ENCODE assay signal across 20 mouse cellular contexts in genomic region chr17:67233063-67233462, GRCm38 (mm10).
DNase-seq lines count a peak whose midpoint lies in the region; ATAC-seq and TF ChIP-seq lines count a peak whose summit lies in the region.
"Had no signal": no experiment of that assay in that cellular context is flagged by ENCODE, and none has a peak within 500 bp of the region (broad histone marks: within the 10 kb centered on the region; RNA-seq: fewer than 3 reads in every experiment).

No protein-coding gene starts in this region.

- peak; percentile 31 for DNase-seq in adrenal gland, adult 2 months
- DNase-seq in adrenal gland, adult 18-20 months (ENCODE audit: low spot score in 2 of 2), result no peak
- no peak for DNase-seq in lung, postnatal 0 days (ENCODE audit: low spot score)
- no peak for DNase-seq in lung, postnatal 10 days
- no peak for DNase-seq in layer of hippocampus, adult 9-11 months
- DNase-seq in thymus, adult 2 months, result no peak
- DNase-seq: adrenal gland, adult 8-10 months; cerebellum, adult 11 months; cerebellum, adult 8-10 months; cerebellum, postnatal 14 days; embryo, embryonic 11 days; heart, adult 18-20 months; heart, postnatal 10 days; heart, postnatal 4 days had no signal

- H3K4me2 ChIP-seq in lung, postnatal 0 days (replicated peaks; ENCODE audit: low read depth, low read length), result no peak overlapping the region
- H3K4me2 ChIP-seq: embryonic facial prominence, embryonic 15.5 days; forebrain, embryonic 15.5 days; hindbrain, embryonic 12.5 days; intestine, embryonic 15.5 days had no signal

- ATAC-seq in lung, postnatal 0 days, result peak; percentile 33; the same call in 1 of the 2 replicates
- ATAC-seq: forebrain, embryonic 15.5 days; intestine, embryonic 15.5 days had no signal

- H3K27me3 ChIP-seq in lung, postnatal 0 days (replicated peaks; ENCODE audit: insufficient read depth, low read length), result no peaks in the 10 kb centered on the region
- H3K27me3 ChIP-seq in thymus, adult 2 months (ENCODE audit: control insufficient read depth, insufficient read depth, low read length), result no peaks in the 10 kb centered on the region
- H3K27me3 ChIP-seq: embryonic facial prominence, embryonic 15.5 days; forebrain, embryonic 15.5 days; hindbrain, embryonic 12.5 days; intestine, embryonic 15.5 days had no signal

- no peak for TF ChIP-seq CTCF in lung, postnatal 0 days (IDR thresholded peaks at IDR 0.05)
- TF ChIP-seq CTCF in embryonic fibroblast, embryonic 13.5 days (IDR thresholded peaks at IDR 0.05; ENCODE audit: borderline replicate concordance, insufficient read depth, low read length), result no peak
- no peak for TF ChIP-seq CTCF in thymus, adult 2 months (IDR thresholded peaks at IDR 0.05; ENCODE audit: borderline replicate concordance, control insufficient read depth, extremely low read depth, insufficient read depth, low read length, poor library complexity)

- H3K27ac ChIP-seq in lung, postnatal 0 days (ENCODE audit: low read length), result no peak overlapping the region
- H3K27ac ChIP-seq in embryonic fibroblast, embryonic 13.5 days (ENCODE audit: insufficient read depth, low read length), result peak overlapping the region; percentile 40; the same call in 1 of the 2 replicates
- H3K27ac ChIP-seq in thymus, adult 2 months (ENCODE audit: control insufficient read depth, insufficient read depth, low read length), result no peak overlapping the region
- H3K27ac ChIP-seq: embryonic facial prominence, embryonic 15.5 days; forebrain, embryonic 15.5 days; heart, embryonic 10.5 days; hindbrain, embryonic 12.5 days; intestine, embryonic 15.5 days had no signal

- no peak overlapping the region for H3K9ac ChIP-seq in lung, postnatal 0 days (replicated peaks; ENCODE audit: low read depth)
- H3K9ac ChIP-seq: embryonic facial prominence, embryonic 15.5 days; forebrain, embryonic 15.5 days; hindbrain, embryonic 12.5 days; intestine, embryonic 15.5 days had no signal

- 72% methylated on average over 9 of the region's 9 CpGs for WGBS in lung, postnatal 0 days
- WGBS in thymus, adult 2 months, result 92% methylated on average over 9 of the region's 9 CpGs

- H3K36me3 ChIP-seq in lung, postnatal 0 days (ENCODE audit: insufficient read depth, low read length), result no peaks in the 10 kb centered on the region
- no peaks in the 10 kb centered on the region for H3K36me3 ChIP-seq in thymus, adult 2 months (ENCODE audit: control insufficient read depth, insufficient read depth, low read length)
- H3K36me3 ChIP-seq: embryonic facial prominence, embryonic 15.5 days; forebrain, embryonic 15.5 days; heart, embryonic 10.5 days; hindbrain, embryonic 12.5 days; intestine, embryonic 15.5 days had no signal

- TF ChIP-seq POLR2A in embryonic fibroblast, embryonic 13.5 days (IDR thresholded peaks at IDR 0.05; ENCODE audit: low read depth, low read length), result no peak
- no peak for TF ChIP-seq POLR2A in thymus, adult 2 months (IDR thresholded peaks at IDR 0.05; ENCODE audit: control insufficient read depth, extremely low read depth, insufficient read depth, low read length, poor library complexity)

- TF ChIP-seq EP300 in lung, postnatal 0 days (IDR thresholded peaks at IDR 0.05), result no peak

- H3K4me3 ChIP-seq in lung, postnatal 0 days (ENCODE audit: low read depth, low read length), result no peak overlapping the region
- H3K4me3 ChIP-seq in embryonic fibroblast, embryonic 13.5 days (ENCODE audit: insufficient read depth, low read length), result no peak overlapping the region
- no peak overlapping the region for H3K4me3 ChIP-seq in thymus, adult 2 months (ENCODE audit: control insufficient read depth, insufficient read depth, low read length)
- H3K4me3 ChIP-seq: embryonic facial prominence, embryonic 15.5 days; forebrain, embryonic 15.5 days; heart, embryonic 10.5 days; hindbrain, embryonic 12.5 days; intestine, embryonic 15.5 days had no signal

- H3K4me1 ChIP-seq in lung, postnatal 0 days (ENCODE audit: insufficient read depth, low read depth, low read length), result no peaks in the 10 kb centered on the region
- H3K4me1 ChIP-seq in embryonic fibroblast, embryonic 13.5 days (ENCODE audit: control insufficient read depth, insufficient read depth, low read length), result peaks cover 20% of the 10 kb centered on the region
- H3K4me1 ChIP-seq in thymus, adult 2 months (replicated peaks; ENCODE audit: control insufficient read depth, insufficient read depth, low read length), result no peaks in the 10 kb centered on the region
- H3K4me1 ChIP-seq: forebrain, embryonic 15.5 days; heart, embryonic 10.5 days; hindbrain, embryonic 12.5 days; intestine, embryonic 15.5 days had no signal

- H3K9me3 ChIP-seq in lung, postnatal 0 days (ENCODE audit: low read length), result no peaks in the 10 kb centered on the region
- H3K9me3 ChIP-seq: embryonic facial prominence, embryonic 15.5 days; forebrain, embryonic 15.5 days; heart, embryonic 10.5 days; hindbrain, embryonic 12.5 days; intestine, embryonic 15.5 days had no signal
